Mouse (Mus musculus): ENCODE measurements around the gene Lmnb2. TPM values are rescaled to one million over a fixed set of nuclear protein-coding genes. Genes with fewer than 3 reads are reported as not detected.

The Lmnb2 gene
- polyA plus RNA-seq, 1 experiment from 2014 or later: 6.9 TPM

DNA sequence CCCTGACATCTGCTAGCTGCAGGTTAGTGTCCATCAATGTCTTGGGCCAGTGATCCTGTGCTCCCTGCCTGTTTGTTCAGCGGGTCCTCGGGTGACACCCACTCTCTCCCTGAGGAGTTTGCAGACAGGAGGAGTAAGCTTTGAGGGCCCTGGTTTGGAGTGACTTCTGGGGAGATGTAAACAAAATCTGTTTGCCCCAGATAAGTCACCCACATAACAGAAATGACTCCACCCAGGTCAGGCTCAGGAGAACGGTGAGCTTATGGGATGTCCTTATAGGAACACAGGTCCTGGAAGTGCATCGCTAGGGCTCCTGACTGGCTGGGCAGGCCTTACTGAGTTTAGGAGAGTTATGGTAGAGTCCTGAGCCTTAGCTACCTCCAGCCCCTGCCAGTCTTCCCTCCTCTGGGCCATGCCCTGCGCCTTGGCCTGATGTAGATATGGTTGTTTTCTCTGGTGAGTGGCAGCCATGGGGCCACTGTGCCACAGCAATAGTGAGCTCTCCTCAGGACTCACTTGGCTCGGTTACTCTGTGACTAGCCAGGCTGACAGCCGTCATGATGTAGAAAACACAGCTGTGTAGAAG is 59.6 kb downstream of the Lmnb2 start:
- H3K4me2 ChIP-seq (replicated peaks; ENCODE audit: low read depth, low read length): no peak overlapping the region
- WGBS: 53% methylated on average over 7 of the region's 7 CpGs
- no peak overlapping the region for H3K4me3 ChIP-seq (ENCODE audit: low read depth, low read length)
- no peaks in the 10 kb centered on the region for H3K9me3 ChIP-seq (ENCODE audit: low read length)
- no peak overlapping the region for H3K9ac ChIP-seq (replicated peaks; ENCODE audit: low read depth)
- peaks cover 5% of the 10 kb centered on the region; the same call in 1 of the 2 replicates for H3K4me1 ChIP-seq (ENCODE audit: insufficient read depth, low read depth, low read length)
- DNase-seq (ENCODE audit: low spot score) (no peak), ATAC-seq (no peak)
- H3K27ac ChIP-seq (ENCODE audit: low read length): no peak overlapping the region
- H3K27me3 ChIP-seq (replicated peaks; ENCODE audit: insufficient read depth, low read length): no peaks in the 10 kb centered on the region
- H3K36me3 ChIP-seq (ENCODE audit: insufficient read depth, low read length): peaks cover 7% of the 10 kb centered on the region; the same call in 1 of the 2 replicates
- TF ChIP-seq CTCF (IDR thresholded peaks at IDR 0.05) (no peak), EP300 (IDR thresholded peaks at IDR 0.05) (no peak)

DNA sequence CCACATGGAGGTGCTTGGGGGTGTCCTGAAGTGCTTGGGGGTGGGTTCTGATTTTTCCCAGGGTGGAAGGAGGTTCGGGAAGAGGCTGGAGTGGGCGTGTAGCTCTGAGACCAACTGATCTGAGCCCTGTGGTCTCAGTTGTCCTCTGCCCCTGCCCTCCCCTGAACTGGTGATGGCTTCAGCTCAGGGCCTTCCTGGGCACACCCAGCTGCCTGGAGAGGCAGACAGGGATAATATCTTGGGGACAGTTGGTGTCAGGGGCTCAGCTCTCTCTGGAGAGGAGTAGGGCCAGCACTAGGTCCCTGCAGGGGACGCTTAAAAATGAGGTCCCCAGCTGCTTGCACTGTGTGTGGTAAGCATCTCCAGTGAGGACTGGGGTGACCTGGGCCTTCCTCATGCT is 60.2 kb downstream of the Lmnb2 start:
- peaks cover 7% of the 10 kb centered on the region; the same call in 1 of the 2 replicates for H3K36me3 ChIP-seq (ENCODE audit: insufficient read depth, low read length)
- no peak overlapping the region for H3K9ac ChIP-seq (replicated peaks; ENCODE audit: low read depth)
- no peaks in the 10 kb centered on the region for H3K27me3 ChIP-seq (replicated peaks; ENCODE audit: insufficient read depth, low read length)
- peaks cover 5% of the 10 kb centered on the region; the same call in 1 of the 2 replicates for H3K4me1 ChIP-seq (ENCODE audit: insufficient read depth, low read depth, low read length)
- TF ChIP-seq EP300 (IDR thresholded peaks at IDR 0.05): no peak
- TF ChIP-seq CTCF (IDR thresholded peaks at IDR 0.05): no peak
- no peaks in the 10 kb centered on the region for H3K9me3 ChIP-seq (ENCODE audit: low read length)
- no peak overlapping the region for H3K4me2 ChIP-seq (replicated peaks; ENCODE audit: low read depth, low read length)
- DNase-seq (ENCODE audit: low spot score) (no peak), ATAC-seq (no peak)
- no peak overlapping the region for H3K27ac ChIP-seq (ENCODE audit: low read length)
- H3K4me3 ChIP-seq (ENCODE audit: low read depth, low read length): no peak overlapping the region
- 53% methylated on average over 3 of the region's 3 CpGs for WGBS

GRCm38 (mm10) chr10:80857386-80857785 is 60.7 kb downstream of the Lmnb2 start:
- DNase-seq (ENCODE audit: low spot score) (no peak), ATAC-seq (no peak)
- Histone ChIP-seq H3K36me3 (ENCODE audit: insufficient read depth, low read length) (peaks cover 7% of the 10 kb centered on the region; the same call in 1 of the 2 replicates), H3K4me3 (ENCODE audit: low read depth, low read length) (no peak overlapping the region), H3K9ac (replicated peaks; ENCODE audit: low read depth) (no peak overlapping the region), H3K27ac (ENCODE audit: low read length) (no peak overlapping the region), H3K9me3 (ENCODE audit: low read length) (no peaks in the 10 kb centered on the region), H3K4me1 (ENCODE audit: insufficient read depth, low read depth, low read length) (peaks cover 5% of the 10 kb centered on the region; the same call in 1 of the 2 replicates), H3K27me3 (replicated peaks; ENCODE audit: insufficient read depth, low read length) (no peaks in the 10 kb centered on the region), H3K4me2 (replicated peaks; ENCODE audit: low read depth, low read length) (no peak overlapping the region)
- 48% methylated on average over 8 of the region's 8 CpGs for WGBS
- TF ChIP-seq EP300 (IDR thresholded peaks at IDR 0.05): no peak
- TF ChIP-seq CTCF (IDR thresholded peaks at IDR 0.05): no peak

DNA sequence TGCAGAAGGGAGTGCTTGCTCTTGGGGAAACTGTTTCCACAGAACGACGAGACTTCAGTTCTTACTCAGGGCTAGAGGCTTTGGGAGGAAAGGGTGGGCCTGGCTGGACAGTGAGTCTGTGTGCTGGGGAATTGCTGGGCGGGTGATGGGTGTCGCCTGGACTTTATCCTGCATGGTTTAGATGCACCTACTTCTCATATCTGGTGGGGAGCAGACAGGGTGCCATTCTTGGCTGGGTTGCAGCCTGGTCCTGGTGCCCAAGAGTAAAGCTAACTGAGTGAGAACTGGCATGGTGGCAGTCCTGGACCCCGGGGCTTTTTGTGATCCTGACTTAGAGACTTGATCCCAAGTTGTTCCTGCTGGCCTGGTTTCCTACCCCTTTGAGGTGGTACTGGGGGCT is 61.1 kb downstream of the Lmnb2 start:
- no peak overlapping the region for H3K4me3 ChIP-seq (ENCODE audit: low read depth, low read length)
- TF ChIP-seq EP300 (IDR thresholded peaks at IDR 0.05) (no peak), CTCF (IDR thresholded peaks at IDR 0.05) (no peak)
- H3K9ac ChIP-seq (replicated peaks; ENCODE audit: low read depth): no peak overlapping the region
- ATAC-seq (no peak), DNase-seq (ENCODE audit: low spot score) (no peak)
- no peak overlapping the region for H3K4me2 ChIP-seq (replicated peaks; ENCODE audit: low read depth, low read length)
- peaks cover 5% of the 10 kb centered on the region; the same call in 1 of the 2 replicates for H3K4me1 ChIP-seq (ENCODE audit: insufficient read depth, low read depth, low read length)
- H3K9me3 ChIP-seq (ENCODE audit: low read length): no peaks in the 10 kb centered on the region
- no peaks in the 10 kb centered on the region for H3K27me3 ChIP-seq (replicated peaks; ENCODE audit: insufficient read depth, low read length)
- no peak overlapping the region for H3K27ac ChIP-seq (ENCODE audit: low read length)
- peaks cover 5% of the 10 kb centered on the region; the same call in 1 of the 2 replicates for H3K36me3 ChIP-seq (ENCODE audit: insufficient read depth, low read length)
- 70% methylated on average over 5 of the region's 5 CpGs for WGBS

GRCm38 (mm10) chr10:80856267-80856666 is 61.8 kb downstream of the Lmnb2 start:
- no peaks in the 10 kb centered on the region for H3K27me3 ChIP-seq (replicated peaks; ENCODE audit: insufficient read depth, low read length)
- ATAC-seq (no peak), DNase-seq (ENCODE audit: low spot score) (no peak)
- H3K36me3 ChIP-seq (ENCODE audit: insufficient read depth, low read length): no peaks in the 10 kb centered on the region
- H3K27ac ChIP-seq (ENCODE audit: low read length): no peak overlapping the region
- WGBS: 46% methylated on average over 3 of the region's 3 CpGs
- no peak for TF ChIP-seq EP300 (IDR thresholded peaks at IDR 0.05)
- peak; percentile 20 for TF ChIP-seq CTCF (IDR thresholded peaks at IDR 0.05)
- peak overlapping the region; percentile 100 for H3K4me2 ChIP-seq (replicated peaks; ENCODE audit: low read depth, low read length)
- H3K9ac ChIP-seq (replicated peaks; ENCODE audit: low read depth): peak overlapping the region; percentile 50; the same call in 1 of the 2 replicates
- H3K4me1 ChIP-seq (ENCODE audit: insufficient read depth, low read depth, low read length): peaks cover 5% of the 10 kb centered on the region; the same call in 1 of the 2 replicates
- no peak overlapping the region for H3K4me3 ChIP-seq (ENCODE audit: low read depth, low read length)
- H3K9me3 ChIP-seq (ENCODE audit: low read length): no peaks in the 10 kb centered on the region

DNA sequence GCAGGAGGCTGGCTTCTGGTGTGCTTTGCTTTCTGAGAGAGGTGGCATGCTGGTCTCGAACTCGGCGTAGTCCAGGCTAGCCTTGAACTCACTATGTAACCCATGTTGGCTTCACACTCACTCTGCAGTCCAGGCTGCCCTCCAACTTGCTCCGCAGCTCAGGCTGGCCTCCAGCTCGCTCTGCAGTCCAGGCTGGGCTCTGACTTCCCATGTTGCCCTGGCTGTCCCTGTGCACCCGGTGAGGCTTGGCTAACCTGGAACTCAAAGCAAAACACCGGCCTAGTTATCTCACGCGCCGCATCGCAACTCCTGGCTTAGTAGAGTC is 62.3 kb downstream of the Lmnb2 start:
- H3K9me3 ChIP-seq (ENCODE audit: low read length): no peaks in the 10 kb centered on the region
- WGBS: 20% methylated on average over 11 of the region's 11 CpGs
- 0 out of 2 replicates have a peak, but pooled peaks have one; percentile 2 for ATAC-seq
- peak overlapping the region; percentile 81 for H3K4me3 ChIP-seq (ENCODE audit: low read depth, low read length)
- peaks cover 5% of the 10 kb centered on the region; the same call in 1 of the 2 replicates for H3K4me1 ChIP-seq (ENCODE audit: insufficient read depth, low read depth, low read length)
- DNase-seq (ENCODE audit: low spot score): peak; percentile 25
- H3K4me2 ChIP-seq (replicated peaks; ENCODE audit: low read depth, low read length): peak overlapping the region; percentile 100
- no peak for TF ChIP-seq CTCF (IDR thresholded peaks at IDR 0.05)
- TF ChIP-seq EP300 (IDR thresholded peaks at IDR 0.05): no peak
- H3K36me3 ChIP-seq (ENCODE audit: insufficient read depth, low read length): no peaks in the 10 kb centered on the region
- H3K27me3 ChIP-seq (replicated peaks; ENCODE audit: insufficient read depth, low read length): no peaks in the 10 kb centered on the region
- H3K9ac ChIP-seq (replicated peaks; ENCODE audit: low read depth): peak overlapping the region; percentile 50
- no peak overlapping the region for H3K27ac ChIP-seq (ENCODE audit: low read length)

Measured in lung, postnatal 0 days (tissue).